1 mouse cellular context compared by ENCODE assay signal in the genomic region with DNA sequence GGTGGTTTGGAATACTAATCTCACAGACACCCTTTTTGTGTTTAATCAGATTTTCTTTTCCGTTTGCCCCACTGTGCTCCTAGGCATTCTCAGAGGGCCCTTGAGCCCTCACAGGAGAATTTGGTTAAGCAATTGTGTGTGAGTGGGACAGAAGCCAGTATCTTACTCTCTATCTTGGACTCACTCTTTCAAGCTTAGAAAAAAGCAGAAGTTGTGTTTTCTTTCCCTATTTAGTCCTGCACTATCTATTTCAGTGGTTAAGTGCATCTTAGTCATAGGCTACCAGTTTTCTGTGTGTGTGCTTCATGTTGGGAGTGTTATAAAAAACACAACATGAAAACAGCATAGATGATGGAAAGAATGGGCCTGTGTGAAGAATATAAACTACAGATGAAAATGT.
A peak's percentile ranks its signal among the peaks of the same experiment; 100 is the strongest.
TF ChIP-seq lines count a peak whose summit lies in the region.

No protein-coding gene starts in this region.

TF ChIP-seq in MEL, 35 proteins besides CTCF, POLR2A, EP300 and RAD21 (continued from another document):
- TF ChIP-seq NELFE (IDR thresholded peaks at IDR 0.05; ENCODE audit: low read depth, low read length) = no peak
- TF ChIP-seq MAX (IDR thresholded peaks at IDR 0.05; ENCODE audit: low read length) = no peak
- no peak for TF ChIP-seq NRF1 (IDR thresholded peaks at IDR 0.05; ENCODE audit: insufficient read depth, low read depth, low read length, poor library complexity, severe bottlenecking)
- no peak; the same call in 1 of the 2 replicates for TF ChIP-seq CHD2 (IDR thresholded peaks at IDR 0.05; ENCODE audit: low read length)
- peak; percentile 36; the same call in 1 of the 2 replicates for TF ChIP-seq TCF12 (IDR thresholded peaks at IDR 0.05; ENCODE audit: low read depth, low read length)
- no peak for TF ChIP-seq MYB (IDR thresholded peaks at IDR 0.05; ENCODE audit: low read depth, low read length)
- peak; percentile 77 for TF ChIP-seq RCOR1 (IDR thresholded peaks at IDR 0.05; ENCODE audit: low read depth, low read length)
- TF ChIP-seq MYC (IDR thresholded peaks at IDR 0.05; ENCODE audit: low read depth, low read length) = no peak; the same call in 1 of the 2 replicates
- no peak for TF ChIP-seq SMC3 (IDR thresholded peaks at IDR 0.05; ENCODE audit: low read depth, low read length)
- no peak for TF ChIP-seq CHD1 (IDR thresholded peaks at IDR 0.05; ENCODE audit: low read depth, low read length)
- TF ChIP-seq JUND (IDR thresholded peaks at IDR 0.05; ENCODE audit: low read depth, low read length) = peak; percentile 67; the same call in 1 of the 2 replicates
- TF ChIP-seq TBP (IDR thresholded peaks at IDR 0.05; ENCODE audit: low read depth, low read length) = no peak
- TF ChIP-seq ETS1 (IDR thresholded peaks at IDR 0.05; ENCODE audit: low read depth, low read length) = peak; percentile 52; the same call in 1 of the 2 replicates
- no peak for TF ChIP-seq GABPA (IDR thresholded peaks at IDR 0.05; ENCODE audit: low read depth, low read length)
- TF ChIP-seq E2F4 (IDR thresholded peaks at IDR 0.05; ENCODE audit: borderline replicate concordance, low read depth, low read length) = no peak
- TF ChIP-seq TAL1 (IDR thresholded peaks at IDR 0.05; ENCODE audit: low read length) = no peak
- TF ChIP-seq MAFK (IDR thresholded peaks at IDR 0.05; ENCODE audit: borderline replicate concordance, low read depth, low read length) = no peak
- no peak for TF ChIP-seq ZKSCAN1 (IDR thresholded peaks at IDR 0.05; ENCODE audit: low read depth, low read length)
- no peak for TF ChIP-seq POLR2AphosphoS2 (IDR thresholded peaks at IDR 0.05; ENCODE audit: low read length)
